Mouse (Mus musculus): Measurements from ENCODE around the gene Cep112. TPM values are rescaled to one million over a fixed set of nuclear protein-coding genes. Genes with fewer than 3 reads are reported as not detected.

Cep112 gene
- polyA plus RNA-seq, 1 experiment from 2014 or later, result 7.6 TPM

DNA sequence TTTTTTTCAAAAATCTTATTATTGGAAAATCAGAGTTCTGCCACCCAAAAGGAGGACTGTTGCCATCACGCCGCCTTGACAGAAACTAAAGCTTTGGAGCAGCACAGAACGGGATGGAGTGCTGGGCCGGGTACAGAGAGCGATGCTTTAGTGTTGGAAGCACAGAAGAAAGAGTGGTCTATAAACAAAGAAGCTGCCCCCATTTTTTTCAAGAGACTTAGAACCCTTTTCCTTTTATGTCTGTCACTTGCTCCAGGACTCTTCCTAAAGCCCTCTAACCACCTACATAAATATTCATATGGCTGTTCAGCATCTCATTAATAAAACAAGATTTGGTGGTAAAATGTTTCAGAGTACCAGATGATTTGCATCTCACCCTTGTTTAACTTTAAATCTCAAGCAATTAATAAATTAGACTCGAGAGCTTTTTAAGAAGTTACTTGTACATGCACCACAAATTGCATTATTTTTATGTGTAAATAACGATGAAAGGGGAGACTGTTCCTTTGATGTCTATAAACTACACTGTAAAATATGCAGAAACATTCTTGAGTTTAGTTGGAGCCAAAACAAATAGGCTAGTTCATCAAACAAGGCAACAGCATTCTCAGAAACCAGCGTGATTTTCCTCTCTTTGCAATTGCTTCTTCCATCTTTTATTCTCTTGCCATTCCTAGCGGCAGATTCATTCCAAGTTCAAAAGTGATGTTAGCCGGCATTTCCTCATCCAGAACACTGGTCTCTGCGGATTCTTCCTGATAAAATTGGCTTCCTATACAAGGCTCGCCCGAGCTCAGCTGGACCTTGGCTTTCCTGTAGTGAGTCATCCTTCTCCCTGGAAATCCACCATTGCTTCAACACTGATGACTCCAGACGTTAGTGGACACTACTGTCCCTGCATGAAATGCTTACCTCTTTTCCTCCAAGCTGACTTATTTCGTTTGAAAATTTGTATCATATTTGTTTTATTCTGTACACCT lies 355.6 kb downstream of the Cep112 start:
- Histone ChIP-seq H3K4me3 (replicated peaks) (no peak overlapping the region), H3K27me3 (replicated peaks) (no peaks in the 10 kb centered on the region), H3K27ac (no peak overlapping the region), H3K4me2 (replicated peaks) (no peak overlapping the region), H3K9me3 (no peaks in the 10 kb centered on the region), H3K9ac (no peak overlapping the region), H3K36me3 (no peaks in the 10 kb centered on the region), H3K4me1 (replicated peaks) (no peaks in the 10 kb centered on the region)
- 78% methylated on average over 15 of the region's 15 CpGs for WGBS
- no peak for ATAC-seq

DNA sequence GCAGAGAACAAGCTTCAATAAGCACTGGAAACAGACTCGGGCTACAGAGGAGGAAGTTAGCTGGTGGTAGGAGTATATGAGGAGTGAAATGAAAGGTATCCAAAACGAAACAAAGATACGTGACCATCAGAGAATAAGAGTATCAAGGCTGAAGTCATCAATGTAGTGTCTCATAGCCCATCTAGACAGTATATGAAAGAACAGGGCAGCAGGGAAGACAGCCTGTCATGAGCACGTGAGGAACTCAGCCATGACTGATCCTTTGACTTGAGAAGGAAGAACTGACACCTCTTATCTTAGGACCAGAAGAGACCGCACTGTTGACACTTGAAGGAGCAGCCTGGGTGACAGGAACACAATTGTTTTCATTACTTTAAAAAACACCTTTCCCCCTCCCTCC lies 373.4 kb downstream of the Cep112 start:
- Histone ChIP-seq H3K27me3 (replicated peaks) (no peaks in the 10 kb centered on the region), H3K9ac (no peak overlapping the region), H3K4me2 (replicated peaks) (no peak overlapping the region), H3K4me1 (replicated peaks) (no peaks in the 10 kb centered on the region), H3K36me3 (no peaks in the 10 kb centered on the region), H3K27ac (no peak overlapping the region), H3K4me3 (replicated peaks) (no peak overlapping the region), H3K9me3 (no peaks in the 10 kb centered on the region)
- no peak for ATAC-seq
- WGBS, result 69% methylated on average over 5 of the region's 5 CpGs

DNA sequence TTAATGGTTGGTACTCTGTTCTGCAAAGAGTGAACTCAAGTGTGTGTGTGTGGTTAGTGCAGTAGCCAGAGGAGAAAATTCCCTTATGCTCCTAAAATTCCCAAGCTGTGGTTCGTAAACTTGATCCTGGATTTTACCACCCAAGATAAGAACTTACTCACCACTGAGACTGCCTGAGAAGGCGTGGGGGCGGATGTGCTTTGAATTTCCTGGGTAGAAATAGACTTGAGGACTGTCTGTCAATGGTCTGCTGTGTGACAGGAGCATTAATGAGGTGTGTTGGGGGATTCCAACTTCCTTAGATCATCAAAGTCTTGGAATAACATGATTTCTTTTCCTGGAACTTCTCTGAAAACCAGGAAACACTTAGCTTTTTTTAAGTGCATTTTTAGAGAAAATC lies 374.7 kb downstream of the Cep112 start:
- ATAC-seq, result no peak
- 61% methylated on average over 3 of the region's 3 CpGs for WGBS
- H3K9ac ChIP-seq, result no peak overlapping the region

GRCm38 (mm10) chr11:108804030-108804429 lies 379.0 kb downstream of the Cep112 start:
- H3K27me3 ChIP-seq (replicated peaks), result no peaks in the 10 kb centered on the region
- no peaks in the 10 kb centered on the region for H3K4me1 ChIP-seq (replicated peaks)
- H3K36me3 ChIP-seq, result no peaks in the 10 kb centered on the region
- 84% methylated on average over 3 of the region's 3 CpGs for WGBS
- no peaks in the 10 kb centered on the region for H3K9me3 ChIP-seq
- H3K4me2 ChIP-seq (replicated peaks), result no peak overlapping the region
- no peak overlapping the region for H3K4me3 ChIP-seq (replicated peaks)
- no peak overlapping the region for H3K9ac ChIP-seq
- ATAC-seq, result no peak
- no peak overlapping the region for H3K27ac ChIP-seq

More for the DNA sequence above, 374.7 kb downstream of the Cep112 start:
- H3K9me3 ChIP-seq, result no peaks in the 10 kb centered on the region
- no peaks in the 10 kb centered on the region for H3K27me3 ChIP-seq (replicated peaks)
- H3K27ac ChIP-seq, result no peak overlapping the region
- H3K4me1 ChIP-seq (replicated peaks), result no peaks in the 10 kb centered on the region
- H3K4me2 ChIP-seq (replicated peaks), result no peak overlapping the region
- no peak overlapping the region for H3K4me3 ChIP-seq (replicated peaks)
- H3K36me3 ChIP-seq, result no peaks in the 10 kb centered on the region

- Histone ChIP-seq H3K36me3 (no peaks in the 10 kb centered on the region), H3K4me1 (replicated peaks) (no peaks in the 10 kb centered on the region), H3K27ac (no peak overlapping the region), H3K27me3 (replicated peaks) (no peaks in the 10 kb centered on the region), H3K4me2 (replicated peaks) (no peak overlapping the region), H3K9ac (no peak overlapping the region), H3K9me3 (no peaks in the 10 kb centered on the region), H3K4me3 (replicated peaks) (no peak overlapping the region)
- 79% methylated on average over 3 of the region's 3 CpGs for WGBS
- ATAC-seq, result no peak
Measured at GRCm38 (mm10) chr11:108805947-108806346, 381.0 kb downstream of the Cep112 start.

GRCm38 (mm10) chr11:108809626-108810025 lies 384.6 kb downstream of the Cep112 start:
- no peak overlapping the region for H3K9ac ChIP-seq
- no peak overlapping the region for H3K4me2 ChIP-seq (replicated peaks)
- no peaks in the 10 kb centered on the region for H3K27me3 ChIP-seq (replicated peaks)
- no peak overlapping the region for H3K4me3 ChIP-seq (replicated peaks)
- no peak overlapping the region for H3K27ac ChIP-seq
- no peaks in the 10 kb centered on the region for H3K36me3 ChIP-seq
- no peaks in the 10 kb centered on the region for H3K4me1 ChIP-seq (replicated peaks)
- 85% methylated on average over 3 of the region's 3 CpGs for WGBS
- no peak for ATAC-seq
- H3K9me3 ChIP-seq, result no peaks in the 10 kb centered on the region

DNA sequence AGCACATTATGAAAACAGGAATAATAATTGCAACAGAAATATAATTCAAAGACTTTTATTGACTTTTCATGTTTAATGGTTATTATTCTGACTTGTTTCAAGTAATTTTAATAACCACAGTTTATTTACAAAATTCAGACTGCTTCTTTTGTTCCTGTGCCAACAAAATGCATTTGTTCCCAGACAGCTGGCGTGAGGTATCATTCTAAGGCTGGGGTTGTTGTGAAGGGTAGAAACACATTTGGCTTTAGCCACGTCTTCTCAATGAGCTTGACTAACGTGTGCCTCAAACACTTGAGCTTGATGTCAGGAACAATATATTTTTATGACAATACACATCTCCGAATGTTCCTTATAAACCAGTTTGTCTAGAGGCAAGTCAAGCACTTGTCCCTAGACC lies 396.8 kb downstream of the Cep112 start:
- H3K9ac ChIP-seq, result no peak overlapping the region
- ATAC-seq, result no peak
- H3K4me2 ChIP-seq (replicated peaks), result no peak overlapping the region
- no peaks in the 10 kb centered on the region for H3K27me3 ChIP-seq (replicated peaks)
- H3K27ac ChIP-seq, result no peak overlapping the region
- no peak overlapping the region for H3K4me3 ChIP-seq (replicated peaks)
- H3K9me3 ChIP-seq, result no peaks in the 10 kb centered on the region
- WGBS, result 61% methylated on average over 4 of the region's 4 CpGs
- H3K36me3 ChIP-seq, result no peaks in the 10 kb centered on the region
- H3K4me1 ChIP-seq (replicated peaks), result no peaks in the 10 kb centered on the region

DNA sequence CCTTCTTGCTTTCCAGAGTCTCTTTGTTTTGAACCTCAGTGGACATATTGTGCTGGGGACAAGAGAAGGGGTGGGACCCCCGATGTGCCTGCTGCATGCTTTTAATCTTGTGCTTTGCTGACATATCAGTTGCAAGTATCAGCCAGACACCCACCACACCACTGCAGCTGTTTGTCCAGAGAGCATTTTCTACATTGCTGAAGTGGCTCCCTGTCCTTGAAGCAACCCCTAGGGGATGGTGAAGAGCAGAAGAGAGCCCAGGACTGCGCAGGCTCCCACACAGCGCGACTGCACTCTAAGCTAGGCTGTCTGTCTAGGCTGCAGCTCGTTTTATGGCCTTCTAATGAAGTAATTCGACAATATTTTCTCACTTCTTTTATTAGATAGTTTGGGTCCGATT lies 397.3 kb downstream of the Cep112 start:
- no peak for ATAC-seq
- H3K9ac ChIP-seq, result no peak overlapping the region
- 71% methylated on average over 7 of the region's 7 CpGs for WGBS
- no peaks in the 10 kb centered on the region for H3K27me3 ChIP-seq (replicated peaks)
- no peak overlapping the region for H3K4me2 ChIP-seq (replicated peaks)
- no peaks in the 10 kb centered on the region for H3K4me1 ChIP-seq (replicated peaks)
- no peak overlapping the region for H3K4me3 ChIP-seq (replicated peaks)
- no peaks in the 10 kb centered on the region for H3K9me3 ChIP-seq
- no peaks in the 10 kb centered on the region for H3K36me3 ChIP-seq
- no peak overlapping the region for H3K27ac ChIP-seq

GRCm38 (mm10) chr11:108827321-108827720 lies 402.3 kb downstream of the Cep112 start:
- no peak overlapping the region for H3K27ac ChIP-seq
- no peak overlapping the region for H3K9ac ChIP-seq
- no peak overlapping the region for H3K4me3 ChIP-seq (replicated peaks)
- no peaks in the 10 kb centered on the region for H3K4me1 ChIP-seq (replicated peaks)
- H3K27me3 ChIP-seq (replicated peaks), result no peaks in the 10 kb centered on the region
- H3K4me2 ChIP-seq (replicated peaks), result no peak overlapping the region
- H3K9me3 ChIP-seq, result no peaks in the 10 kb centered on the region
- no peak for ATAC-seq
- H3K36me3 ChIP-seq, result no peaks in the 10 kb centered on the region

- no peaks in the 10 kb centered on the region for H3K36me3 ChIP-seq
- H3K4me3 ChIP-seq (replicated peaks), result no peak overlapping the region
- ATAC-seq, result no peak
- no peak overlapping the region for H3K27ac ChIP-seq
- no peaks in the 10 kb centered on the region for H3K27me3 ChIP-seq (replicated peaks)
- no peaks in the 10 kb centered on the region for H3K9me3 ChIP-seq
- 68% methylated on average over 4 of the region's 4 CpGs for WGBS
- H3K4me2 ChIP-seq (replicated peaks), result no peak overlapping the region
- H3K4me1 ChIP-seq (replicated peaks), result no peaks in the 10 kb centered on the region
- no peak overlapping the region for H3K9ac ChIP-seq
Measured at GRCm38 (mm10) chr11:108828374-108829025, 403.5 kb downstream of the Cep112 start.

GRCm38 (mm10) chr11:108836706-108837105 lies 411.7 kb downstream of the Cep112 start:
- 96% methylated on average over 4 of the region's 4 CpGs for WGBS

DNA sequence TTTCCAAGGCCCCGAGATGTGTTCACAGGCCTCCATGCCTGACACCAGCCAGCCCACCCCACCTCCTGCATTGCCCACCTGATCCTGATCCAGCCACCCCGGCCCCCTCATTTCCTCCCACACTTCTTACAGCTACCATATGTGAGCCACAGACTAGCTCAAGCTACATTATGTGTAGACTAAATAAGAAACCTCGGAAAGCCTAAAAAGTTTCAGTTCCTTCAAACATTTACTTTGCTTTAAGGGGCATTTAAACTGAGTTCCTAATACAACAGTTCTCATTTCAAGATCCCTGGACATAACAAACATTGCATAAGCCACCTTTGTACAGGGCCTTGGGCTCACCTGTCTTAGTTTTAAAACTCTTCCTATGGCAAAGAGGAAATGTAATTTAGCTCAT lies 415.2 kb downstream of the Cep112 start:
- Histone ChIP-seq H3K4me3 (replicated peaks) (no peak overlapping the region), H3K27ac (no peak overlapping the region), H3K9ac (no peak overlapping the region), H3K4me1 (replicated peaks) (no peaks in the 10 kb centered on the region), H3K4me2 (replicated peaks) (no peak overlapping the region), H3K36me3 (no peaks in the 10 kb centered on the region), H3K9me3 (no peaks in the 10 kb centered on the region), H3K27me3 (replicated peaks) (no peaks in the 10 kb centered on the region)
- ATAC-seq, result no peak
- WGBS, result 77% methylated on average over 3 of the region's 3 CpGs

More at GRCm38 (mm10) chr11:108836706-108837105, 411.7 kb downstream of the Cep112 start:
- H3K9ac ChIP-seq, result no peak overlapping the region
- H3K4me3 ChIP-seq (replicated peaks), result no peak overlapping the region
- no peaks in the 10 kb centered on the region for H3K9me3 ChIP-seq
- H3K27me3 ChIP-seq (replicated peaks), result no peaks in the 10 kb centered on the region
- H3K4me2 ChIP-seq (replicated peaks), result no peak overlapping the region
- no peak for ATAC-seq
- H3K27ac ChIP-seq, result no peak overlapping the region
- H3K4me1 ChIP-seq (replicated peaks), result no peaks in the 10 kb centered on the region
- H3K36me3 ChIP-seq, result no peaks in the 10 kb centered on the region
